Mouse (Mus musculus) embryo, embryonic 10 days (tissue): ENCODE measurements at regions not wholly inside any gene's neighbourhood (a gene's known extent, or its start where the extent isn't known, plus 50 kb on each side); places are given as distances from the start of the nearest gene placed in this dataset.

ENCODE experiments used
- DNase-seq: peaks from one replicate; pipeline ENCODE4 v3.0.0-alpha.2; 2015; ENCODE audit warnings: low spot score

DNA sequence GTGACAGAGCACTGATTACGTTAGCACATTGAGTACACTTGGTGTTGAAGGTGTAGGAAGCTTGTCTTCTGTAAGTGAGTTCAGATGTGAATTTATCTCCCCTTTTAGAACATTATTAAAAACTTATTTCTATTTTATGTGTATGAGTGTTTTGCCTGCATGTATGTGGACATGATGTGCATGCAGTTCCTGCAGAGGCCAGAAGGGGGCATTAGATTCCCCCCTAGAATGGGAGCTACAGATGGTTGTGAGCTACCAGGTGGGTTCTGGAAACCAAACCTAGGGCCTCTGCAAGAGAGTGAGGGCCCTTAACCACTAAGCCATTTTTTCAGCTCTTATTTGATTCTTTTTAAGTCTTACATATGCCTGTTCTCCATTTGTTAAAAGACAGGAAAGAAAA lies 160.0 kb upstream of the Gjb5 start:
- no peak for DNase-seq

DNA sequence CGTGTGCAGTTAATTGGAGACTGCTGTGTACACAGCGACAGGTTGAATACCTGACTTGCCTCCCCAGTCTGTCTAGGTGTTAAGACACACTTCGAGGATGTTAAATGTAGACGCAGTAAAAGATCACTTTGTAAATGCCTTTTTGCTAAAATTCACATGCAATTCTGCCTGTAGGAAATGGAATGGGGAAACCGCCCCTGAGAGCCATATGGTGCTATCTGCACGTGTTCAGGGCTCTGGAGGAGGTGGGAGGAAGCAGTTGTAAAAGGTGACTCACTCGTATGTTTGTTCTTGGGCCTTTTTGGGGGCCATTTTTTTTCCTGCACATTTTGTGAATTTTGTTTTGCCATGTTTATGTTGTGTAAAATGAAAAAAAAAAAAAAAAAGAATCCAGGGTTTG lies 159.6 kb upstream of the Gjb5 start:
- DNase-seq = no peak

DNA sequence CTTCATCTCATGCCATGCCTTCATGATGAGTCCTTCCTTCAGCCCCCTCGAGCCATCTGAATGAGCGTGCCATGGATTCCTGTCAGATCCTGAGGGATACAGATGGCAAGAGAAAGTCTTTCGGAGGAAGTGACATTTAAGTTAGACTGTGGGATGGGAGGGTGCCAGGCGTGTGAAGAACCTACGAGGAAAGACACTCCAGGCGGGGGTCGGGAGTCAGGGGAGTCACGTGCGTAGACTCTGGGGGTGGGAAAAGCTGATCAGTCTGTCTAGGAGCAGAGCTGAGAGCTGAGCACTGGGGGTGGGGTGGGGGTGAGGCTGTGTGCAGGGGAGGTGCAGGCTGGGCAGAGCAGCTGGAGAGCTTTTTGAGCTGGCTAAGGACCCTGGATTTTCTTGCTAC lies 152.0 kb upstream of the Gjb5 start:
- no peak for DNase-seq

DNA sequence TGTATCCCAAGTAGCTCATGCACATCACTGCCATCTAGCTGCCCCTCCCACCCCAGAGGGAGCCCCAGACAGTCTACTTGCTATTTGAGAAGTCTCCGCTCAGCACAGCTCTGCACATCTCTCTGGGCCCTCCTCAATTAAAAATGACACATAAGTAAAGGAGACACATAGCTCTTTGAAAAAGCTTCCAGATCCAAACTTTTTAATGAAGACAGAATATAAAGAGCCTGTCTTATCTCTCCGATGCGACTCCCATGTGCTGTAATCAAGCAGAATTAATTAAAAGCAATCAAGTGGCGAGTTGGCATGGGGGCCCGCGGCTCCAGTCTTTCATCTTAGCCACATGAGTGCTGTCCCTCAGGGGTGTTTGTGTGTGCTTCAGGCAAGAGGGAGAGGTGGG lies 144.6 kb upstream of the Gjb5 start:
- DNase-seq = no peak

DNA sequence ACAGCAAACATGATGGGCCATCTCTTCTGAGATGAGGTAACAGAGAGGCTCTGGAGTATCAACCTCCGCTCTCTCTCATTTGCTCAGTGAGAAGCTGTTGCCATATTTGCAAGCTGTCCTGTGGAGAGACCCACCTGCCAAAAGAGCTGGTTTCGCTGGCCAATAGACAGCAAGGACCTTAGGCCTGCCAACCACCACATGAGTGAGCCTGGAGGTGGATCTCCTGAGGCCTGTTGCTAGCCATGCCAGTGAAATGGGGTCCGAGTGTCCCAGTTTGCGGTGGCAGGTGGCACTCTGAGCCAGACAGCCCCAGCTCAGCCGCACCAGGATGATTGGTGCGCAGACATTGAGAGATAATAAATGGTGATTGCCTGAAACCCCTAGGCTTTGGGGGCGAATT lies 143.9 kb upstream of the Gjb5 start:
- no peak for DNase-seq

DNA sequence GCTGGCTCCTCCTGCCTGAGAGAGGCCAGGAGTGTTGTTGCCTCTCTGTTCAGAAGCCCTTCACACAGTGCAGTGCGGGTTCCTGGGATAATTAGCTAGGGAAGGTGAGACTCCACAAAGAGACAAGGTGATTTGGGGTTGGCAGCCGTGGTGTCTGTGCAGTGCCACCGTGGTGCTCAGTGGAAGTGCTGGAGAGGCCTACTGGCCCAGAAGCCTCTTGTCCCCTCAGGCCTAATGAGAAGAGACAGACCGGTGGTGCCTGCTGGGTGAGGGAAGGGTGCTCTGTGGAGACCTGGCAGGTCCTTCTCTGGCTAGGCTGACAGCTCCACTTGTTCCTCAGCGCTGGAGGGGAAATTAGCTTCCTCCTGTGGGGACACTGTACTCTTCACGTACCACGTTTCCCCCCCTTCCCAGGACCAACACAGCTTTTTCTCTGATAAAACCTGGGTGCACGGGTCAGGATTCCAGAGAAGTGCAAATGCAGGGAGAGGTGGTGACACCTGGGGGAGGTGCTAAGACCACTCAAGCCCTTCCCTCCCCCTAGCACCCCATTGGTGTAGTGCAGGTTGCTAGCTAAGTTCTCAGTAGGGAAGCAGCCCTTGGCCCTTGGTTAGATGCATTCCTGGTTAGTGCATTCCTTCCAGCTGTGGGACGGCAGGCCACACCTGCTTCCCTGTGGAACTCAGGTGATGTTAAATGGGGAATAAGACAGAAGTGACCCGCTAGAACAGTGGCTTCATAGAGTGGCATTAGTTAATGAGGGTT lies 129.2 kb upstream of the Gjb5 start:
- no peak for DNase-seq

DNA sequence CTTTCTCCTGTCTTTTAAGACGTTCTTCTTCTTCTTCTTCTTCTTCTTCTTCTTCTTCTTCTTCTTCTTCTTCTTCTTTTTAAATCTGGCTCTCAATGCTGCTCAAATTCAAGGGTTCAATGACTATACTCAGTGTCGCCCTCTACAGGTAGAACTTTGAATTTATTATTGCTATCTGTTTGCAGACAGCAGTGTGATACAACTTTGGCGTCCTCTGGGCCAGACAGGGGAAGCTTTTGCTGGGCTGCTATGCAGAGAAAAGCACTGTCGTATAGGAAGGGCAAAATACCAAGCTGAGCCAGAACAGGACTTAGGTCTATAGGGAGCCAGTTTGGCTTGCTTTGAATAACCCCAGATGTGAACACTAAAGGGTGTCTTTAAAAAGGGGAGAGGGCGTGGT lies 127.3 kb upstream of the Gjb5 start:
- no peak for DNase-seq

DNA sequence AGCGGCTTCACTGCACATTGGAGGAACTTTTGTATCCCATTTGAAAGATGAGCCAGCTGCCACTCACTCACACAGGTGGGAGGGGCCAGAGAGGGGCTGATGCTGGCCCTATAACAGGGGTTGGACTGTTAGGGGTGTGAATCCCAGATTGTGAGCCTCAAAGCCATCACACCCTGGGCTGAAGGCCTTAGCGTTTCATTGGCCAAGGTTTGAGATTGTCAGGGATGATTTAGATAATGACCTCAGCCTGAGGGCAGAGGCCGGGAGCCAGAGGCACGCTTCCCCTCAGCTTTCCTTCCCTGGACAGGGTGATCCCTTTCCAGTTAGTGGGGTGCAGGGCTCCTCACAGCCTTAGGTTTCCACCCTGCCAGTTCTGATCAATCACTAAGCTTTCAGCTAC lies 124.5 kb upstream of the Gjb5 start:
- DNase-seq = peak; percentile 21

DNA sequence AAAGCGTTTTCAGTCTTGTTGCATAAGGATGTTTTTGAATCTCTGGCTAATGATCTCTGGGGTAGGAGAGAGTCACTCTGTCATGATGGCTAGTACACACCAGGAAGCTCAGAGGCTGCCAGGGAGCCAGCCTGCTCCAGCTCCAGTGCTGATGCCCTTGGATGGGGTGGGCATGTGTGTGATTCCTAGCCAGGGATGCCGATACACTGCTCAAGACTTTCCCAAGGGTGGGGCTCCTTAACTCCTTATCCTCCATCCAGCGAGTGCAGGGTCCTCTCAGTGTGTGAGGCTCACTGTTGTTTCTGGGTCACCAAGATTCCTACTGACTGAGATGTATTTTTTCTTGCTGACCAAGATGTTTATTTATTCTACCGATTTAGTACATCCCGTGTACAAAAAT lies 122.4 kb upstream of the Gjb5 start:
- no peak for DNase-seq

DNA sequence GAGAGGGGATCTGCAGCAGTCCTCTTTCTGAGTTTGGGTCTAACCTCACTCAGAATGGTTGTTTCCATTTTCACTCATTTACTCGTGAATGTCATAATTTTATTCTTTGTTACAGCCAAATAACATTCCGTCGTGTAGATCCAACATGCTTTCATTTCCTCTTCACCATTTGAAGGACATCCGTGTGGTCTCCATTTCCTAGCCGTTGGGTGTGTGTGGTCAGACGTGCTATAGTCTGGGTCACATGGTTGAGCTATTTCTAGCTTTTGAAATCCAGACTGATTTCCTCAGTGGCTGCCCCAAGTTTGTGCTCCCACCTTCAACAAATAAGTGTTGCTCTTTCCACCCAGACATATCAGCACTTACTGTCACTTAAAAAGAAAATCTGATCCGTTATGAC lies 111.9 kb upstream of the Gjb5 start:
- DNase-seq = no peak

DNA sequence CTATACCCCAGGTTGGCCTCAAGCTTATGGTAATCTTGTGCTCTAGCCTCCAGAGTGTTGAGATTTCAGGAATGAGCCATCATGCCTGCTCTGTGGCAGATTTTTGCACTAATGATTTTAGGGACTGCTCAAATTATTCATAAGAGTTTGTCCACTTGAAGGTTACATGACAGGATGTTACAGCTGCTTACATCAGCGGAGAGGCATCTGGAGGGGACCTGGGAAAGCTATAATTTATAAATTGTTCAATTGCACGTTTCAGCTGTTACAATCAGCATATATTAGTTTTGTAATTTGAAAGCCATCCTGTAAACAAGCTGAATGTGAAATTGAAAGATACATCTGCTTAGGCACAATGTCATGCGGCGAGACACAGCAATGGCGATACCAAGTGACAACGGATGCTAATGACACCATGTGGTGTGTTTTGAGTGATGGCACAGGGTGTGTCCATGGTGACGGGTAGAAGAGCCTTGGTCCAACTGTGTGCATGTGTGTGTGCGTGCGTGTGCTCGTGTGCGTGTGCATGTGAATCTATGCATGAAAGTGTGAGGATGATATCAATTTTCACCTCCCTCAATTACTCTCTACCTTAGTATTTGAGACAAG lies 96.6 kb upstream of the Gjb5 start:
- no peak for DNase-seq

DNA sequence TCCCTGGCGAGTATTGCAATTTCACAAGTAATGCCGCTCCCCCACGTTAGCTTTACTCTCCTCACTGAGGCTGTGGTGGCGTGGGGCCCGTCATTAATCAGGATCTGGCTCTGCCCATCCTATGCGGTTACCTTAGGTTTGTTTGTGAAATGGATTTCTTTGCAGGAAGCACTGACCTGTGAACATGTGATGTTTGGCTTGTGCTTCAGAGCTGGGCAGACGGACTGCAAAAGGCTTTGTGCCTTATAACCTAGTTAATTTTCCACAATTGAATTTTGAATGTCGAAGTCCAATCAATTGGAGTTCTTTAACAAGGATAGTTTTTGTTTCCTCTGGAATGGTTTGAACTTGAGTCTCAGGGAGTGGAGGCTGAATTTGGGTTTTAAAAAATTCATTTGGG lies 94.1 kb upstream of the Gjb5 start:
- DNase-seq = no peak

DNA sequence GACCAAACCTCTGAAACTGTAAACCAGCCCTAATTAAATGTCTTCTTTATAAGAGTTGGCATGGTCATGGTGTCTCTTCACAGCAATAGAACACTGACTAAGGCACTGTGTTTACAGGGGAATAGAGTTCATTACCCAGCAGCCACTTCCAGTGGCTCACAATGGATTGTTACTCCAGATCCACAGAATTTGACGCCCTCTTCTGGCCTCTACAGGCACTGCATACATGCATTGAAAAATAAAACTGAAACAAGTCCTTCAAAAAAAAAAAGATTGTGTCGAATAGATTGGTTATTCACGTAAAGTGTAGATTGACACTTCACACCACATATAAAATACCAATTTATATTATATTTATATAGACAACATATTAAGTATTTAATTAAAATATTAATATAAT lies 87.3 kb upstream of the Gjb5 start:
- DNase-seq = no peak

DNA sequence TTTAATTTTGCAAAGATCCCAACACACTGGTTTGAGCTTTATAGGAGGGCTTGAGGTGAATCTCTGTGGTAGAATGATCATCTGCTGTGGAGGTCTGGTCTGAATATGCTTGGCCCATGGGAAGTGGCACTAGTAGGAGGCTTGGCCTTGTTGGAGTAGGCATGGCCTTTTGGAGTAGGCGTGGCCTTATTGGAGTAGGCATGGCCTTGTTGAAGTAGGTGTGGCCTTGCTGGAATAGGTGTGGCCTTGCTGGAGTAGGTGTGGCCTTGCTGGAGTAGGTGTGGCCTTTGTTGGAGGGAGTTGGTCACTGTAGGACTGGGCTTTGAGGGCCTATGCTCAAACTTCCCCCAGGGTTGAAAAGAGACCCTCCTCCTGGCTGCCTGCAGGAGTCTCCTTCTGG lies 86.1 kb upstream of the Gjb5 start:
- no peak for DNase-seq

DNA sequence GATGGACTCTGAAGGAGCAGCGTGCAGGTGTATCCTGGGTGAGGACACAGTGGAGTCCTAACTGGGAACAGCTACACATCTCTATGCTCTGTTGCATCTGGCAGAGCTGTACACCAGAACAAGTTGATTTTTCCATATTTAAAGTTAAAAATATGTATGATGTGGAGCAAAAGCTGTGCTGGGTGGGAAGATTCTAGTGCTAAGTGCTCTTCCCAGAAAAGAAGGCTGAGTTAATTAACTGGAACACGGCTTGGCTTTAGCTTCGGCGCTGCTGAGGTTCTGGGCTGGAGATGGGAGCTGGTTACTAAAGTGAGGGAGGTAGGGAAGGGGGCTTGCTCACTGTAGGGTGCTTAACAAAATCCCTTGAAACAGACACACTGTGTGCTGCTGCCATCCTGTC lies 84.0 kb upstream of the Gjb5 start:
- no peak for DNase-seq

DNA sequence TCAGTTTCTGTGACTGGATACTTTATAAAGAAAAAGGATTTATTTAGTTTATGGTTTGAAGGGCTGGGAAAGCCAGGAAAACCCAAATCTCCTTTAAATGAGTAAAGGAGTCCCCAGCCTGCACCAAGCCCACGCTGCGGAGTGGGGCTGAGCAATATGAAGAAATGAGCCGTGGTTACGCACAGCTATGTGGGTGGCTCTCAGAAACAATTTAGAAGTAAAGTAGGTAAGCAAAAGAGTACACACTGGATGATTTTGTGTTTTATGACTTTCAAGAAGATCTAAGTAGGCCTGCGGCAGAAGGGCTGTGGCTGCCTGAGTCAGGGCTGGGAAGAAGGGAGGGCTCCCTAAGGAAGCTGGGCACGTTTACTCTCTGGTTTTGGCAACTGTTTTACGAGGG lies 82.6 kb upstream of the Gjb5 start:
- DNase-seq = no peak

DNA sequence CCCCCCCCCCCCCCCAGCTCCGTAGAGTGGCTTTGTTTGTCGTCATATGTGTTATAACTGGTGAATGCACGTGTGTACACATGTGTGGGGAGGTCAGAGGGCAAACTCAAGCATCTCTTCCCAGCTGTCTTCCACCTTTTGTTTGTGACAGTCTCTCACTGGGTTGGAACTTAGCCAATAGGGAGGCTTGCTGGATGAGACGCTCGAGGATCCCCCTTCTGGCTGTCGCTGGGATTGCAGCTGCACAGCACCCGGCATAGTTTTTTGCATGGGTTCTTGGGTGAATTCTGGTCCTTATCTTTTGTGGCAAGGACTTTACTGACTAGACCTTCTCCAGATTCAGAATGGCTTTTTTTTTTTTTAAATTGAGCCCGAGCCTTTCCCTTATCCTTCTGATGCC lies 77.1 kb upstream of the Gjb5 start:
- DNase-seq = peak; percentile 56

DNA sequence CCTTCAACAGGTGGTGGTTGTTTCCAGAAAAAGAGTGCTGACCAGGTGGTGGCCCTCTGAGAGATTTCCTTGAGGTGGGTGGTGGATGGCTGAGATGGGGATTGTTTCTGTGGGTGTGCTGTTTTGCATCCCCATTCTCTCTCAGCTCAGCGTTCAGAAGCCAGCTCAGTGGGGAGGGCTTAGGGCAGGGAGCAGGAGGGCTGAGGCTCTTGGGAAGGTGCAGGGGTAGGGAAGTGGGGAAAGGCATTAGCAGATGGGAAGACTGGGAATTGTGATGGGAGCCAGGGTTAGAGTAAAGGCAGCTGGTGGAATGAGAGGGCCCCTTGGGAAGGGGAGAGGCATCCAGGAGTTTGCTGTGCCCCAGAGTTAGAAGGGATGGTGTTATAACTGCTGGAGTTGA lies 72.3 kb upstream of the Gjb5 start:
- no peak for DNase-seq

DNA sequence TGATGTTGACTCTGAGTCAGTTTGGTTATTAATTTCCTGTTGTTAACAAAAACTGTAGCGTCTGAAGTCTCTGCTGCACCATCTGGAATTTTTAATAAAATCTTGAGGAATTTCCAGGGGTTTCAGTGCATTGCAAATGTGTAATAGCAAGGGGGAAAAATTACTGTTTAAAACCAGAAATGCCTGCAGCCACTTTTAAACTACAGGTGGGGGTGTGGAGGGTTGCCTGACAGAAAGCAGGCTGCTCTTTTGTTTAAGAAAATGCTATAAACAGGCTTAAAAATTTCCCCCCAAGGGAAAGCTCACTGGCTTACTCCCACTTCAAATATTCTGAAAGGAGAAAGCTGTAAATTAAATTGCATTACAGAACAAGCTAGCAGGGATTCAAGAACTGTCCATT lies 71.8 kb upstream of the Gjb5 start:
- DNase-seq = no peak

DNA sequence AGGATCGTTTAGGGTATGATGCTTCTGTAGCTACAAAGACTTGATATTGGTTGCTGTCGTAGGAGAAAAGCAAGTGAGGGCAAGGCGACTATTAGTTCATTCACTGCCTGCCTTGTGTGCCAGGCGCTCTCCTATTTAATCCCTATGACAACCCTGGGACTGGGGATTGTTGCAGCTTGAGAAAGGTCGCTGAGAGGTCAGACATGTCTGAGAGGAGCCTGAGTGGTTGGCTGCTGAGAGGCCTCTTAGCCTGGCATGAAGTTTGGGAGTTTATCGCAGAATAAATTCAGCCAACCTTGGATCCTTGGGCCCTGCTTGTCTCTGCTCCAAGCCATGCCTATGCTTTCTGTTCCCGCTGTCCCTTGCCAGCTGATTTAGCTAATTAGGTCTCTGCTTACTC lies 65.9 kb upstream of the Gjb5 start:
- DNase-seq = peak; percentile 35

DNA sequence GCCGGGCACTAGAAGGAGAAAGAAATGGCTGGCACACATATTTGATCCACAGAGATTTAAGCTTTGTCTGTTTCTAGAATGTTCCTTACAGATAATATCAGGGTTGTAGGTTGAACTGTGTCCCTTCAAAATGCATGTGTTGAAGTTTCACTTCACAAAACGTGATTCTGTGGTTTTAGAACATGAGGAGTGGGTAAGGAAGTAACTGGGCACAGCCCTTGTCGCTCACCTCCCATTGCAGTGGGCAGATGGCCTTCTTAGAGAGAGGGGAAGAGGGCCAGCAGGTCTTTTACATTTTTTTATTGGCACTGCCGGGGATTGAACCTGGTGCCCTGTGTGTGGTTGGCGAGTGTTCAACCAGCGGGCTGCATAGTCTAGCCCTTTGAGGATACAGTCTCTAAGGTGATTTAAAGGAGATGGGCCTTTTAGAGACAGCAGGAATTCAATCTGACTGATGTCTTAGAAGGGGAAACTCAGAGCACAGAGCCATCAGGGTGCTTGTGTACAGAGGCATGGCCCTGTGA lies 64.0 kb upstream of the Gjb5 start:
- no peak for DNase-seq

DNA sequence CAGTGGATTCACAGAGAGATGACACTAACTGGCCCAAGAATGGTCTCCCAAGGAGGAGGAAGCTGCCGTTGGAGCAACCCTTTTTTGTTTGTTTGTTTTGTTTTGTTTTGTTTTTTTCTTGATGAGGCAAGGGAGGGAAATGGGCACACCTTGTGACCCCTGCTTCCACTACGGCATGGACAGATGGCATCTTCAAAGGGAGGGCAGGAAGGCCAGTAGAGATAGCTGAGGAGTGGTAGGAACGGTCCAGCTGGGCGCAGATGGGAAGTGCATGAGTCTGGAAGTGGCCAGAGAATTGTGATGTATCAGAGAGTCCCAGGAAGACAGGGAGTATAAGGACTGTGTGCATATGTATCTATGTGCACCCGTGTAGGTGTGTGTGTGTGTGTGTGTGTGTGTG lies 63.1 kb upstream of the Gjb5 start:
- no peak for DNase-seq

DNA sequence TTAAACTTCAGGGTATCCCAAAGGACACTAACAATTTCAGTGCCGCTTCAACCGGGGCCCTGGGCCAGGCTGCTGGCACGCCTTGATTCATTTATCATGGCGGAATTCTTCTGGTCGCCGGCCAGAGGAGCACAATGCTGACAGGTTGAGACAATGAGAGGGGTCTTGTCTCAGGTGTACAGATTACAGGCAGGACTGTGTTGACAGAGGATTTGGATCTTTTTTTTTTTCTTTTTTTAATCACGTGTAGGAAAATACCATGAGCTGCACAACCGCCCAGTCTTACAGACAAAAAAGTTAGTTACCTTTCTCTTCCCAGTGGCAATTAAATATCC lies 61.8 kb upstream of the Gjb5 start:
- peak; percentile 15 for DNase-seq
